Mouse (Mus musculus) hindbrain, embryonic 16.5 days (tissue): ENCODE measurements at regions not wholly inside any gene's neighbourhood (a gene's known extent, or its start where the extent isn't known, plus 50 kb on each side); places are given as distances from the start of the nearest gene placed in this dataset.

Experiments
- ATAC-seq: fragments of 200-750 bp; cut with Nextera tagmentation; 2 replicates; pipeline ENCODE4 v1.8.0; 2017; ENCODE audit warnings: moderate TSS enrichment, moderate library complexity
- H3K27ac ChIP-seq: fragments of 300-500 bp; sonication (generic); 2 replicates; pipeline ENCODE4 v1.5.1; 2014; ENCODE audit warnings: low read depth, mild to moderate bottlenecking, control low read depth, low read length, moderate library complexity
- H3K27me3 ChIP-seq: fragments of 300-500 bp; sonication (generic); replicated peaks from 2 replicates; pipeline ENCODE4 v1.6.1; 2014; ENCODE audit warnings: low read length; ENCODE audit not compliant: control insufficient read depth, insufficient read depth
- H3K36me3 ChIP-seq: fragments of 300-500 bp; sonication (generic); 2 replicates; pipeline ENCODE4 v1.6.1; 2014; ENCODE audit warnings: mild to moderate bottlenecking, low read length, moderate library complexity, mixed read lengths; ENCODE audit not compliant: control insufficient read depth, insufficient read depth
- H3K4me1 ChIP-seq: fragments of 300-500 bp; sonication (generic); 2 replicates; pipeline ENCODE4 v1.6.1; 2014; ENCODE audit warnings: low read depth, low read length; ENCODE audit not compliant: control insufficient read depth, insufficient read depth
- H3K4me2 ChIP-seq: fragments of 300-500 bp; sonication (generic); 2 replicates; pipeline ENCODE4 v1.6.1; 2014; ENCODE audit warnings: mild to moderate bottlenecking, low read length, control low read depth, moderate library complexity
- H3K4me3 ChIP-seq: fragments of 300-500 bp; sonication (generic); 2 replicates; pipeline ENCODE4 v1.5.1; 2014; ENCODE audit warnings: mild to moderate bottlenecking, low read length, control low read depth, moderate library complexity
- H3K9ac ChIP-seq: fragments of 300-500 bp; sonication (generic); 2 replicates; pipeline ENCODE4 v1.6.1; 2014; ENCODE audit warnings: low read depth, mild to moderate bottlenecking, control low read depth, low read length, moderate library complexity
- H3K9me3 ChIP-seq: fragments of 300-500 bp; sonication (generic); 2 replicates; pipeline ENCODE4 v1.6.1; 2014; ENCODE audit warnings: mild to moderate bottlenecking, low read length, moderate library complexity; ENCODE audit not compliant: control insufficient read depth
- WGBS: fragments of 180-500 bp; shearing (Covaris S2); extraction: QIAGEN DNeasy Blood & Tissue Kit; methylation state at CpG from one replicate; pipeline ENCODE4 v1.1.7; 2014; 5-methylcytosine and 5-hydroxymethylcytosine counted together

DNA sequence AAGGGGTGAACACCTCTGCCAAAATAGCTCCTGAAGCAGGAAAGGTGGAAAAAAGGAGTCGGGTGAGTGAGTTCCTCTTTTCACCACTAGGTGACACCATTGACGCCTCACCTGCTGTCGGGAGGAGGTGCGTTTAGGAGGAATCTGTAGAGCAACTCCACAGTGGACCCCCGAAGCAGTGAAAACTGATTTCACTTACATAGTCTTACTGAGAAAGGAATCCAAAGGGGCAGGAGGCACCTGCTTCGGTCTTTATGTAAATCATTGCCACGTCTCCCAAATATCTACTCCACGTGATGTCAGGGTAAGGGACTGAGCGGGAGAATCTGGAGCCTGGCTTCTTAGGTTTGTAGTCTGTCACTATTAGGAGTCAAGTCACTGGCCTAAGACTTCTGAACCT lies 220.5 kb upstream of the Ddhd1 start:
- 21% methylated on average over 9 of the region's 9 CpGs for WGBS
- Histone ChIP-seq H3K9ac (no peak overlapping the region), H3K36me3 (no peaks in the 10 kb centered on the region), H3K4me3 (peak overlapping the region; percentile 14; the same call in 1 of the 2 replicates), H3K27me3 (no peaks in the 10 kb centered on the region), H3K4me1 (no peaks in the 10 kb centered on the region), H3K27ac (no peak overlapping the region), H3K4me2 (peak overlapping the region; percentile 51), H3K9me3 (no peaks in the 10 kb centered on the region)
- peak; percentile 75; the same call in 1 of the 2 replicates for ATAC-seq

- no peak for ATAC-seq
- Histone ChIP-seq H3K9ac (no peak overlapping the region), H3K9me3 (no peaks in the 10 kb centered on the region), H3K4me3 (no peak overlapping the region), H3K4me2 (no peak overlapping the region), H3K4me1 (no peaks in the 10 kb centered on the region), H3K27me3 (no peaks in the 10 kb centered on the region), H3K27ac (no peak overlapping the region), H3K36me3 (no peaks in the 10 kb centered on the region)
- 9% methylated on average over 6 of the region's 6 CpGs for WGBS
These were observed 262.8 kb upstream of the Ddhd1 start for GRCm38 (mm10) chr14:45920783-45921182.

- Histone ChIP-seq H3K36me3 (no peaks in the 10 kb centered on the region), H3K4me1 (no peaks in the 10 kb centered on the region), H3K9ac (no peak overlapping the region), H3K4me3 (no peak overlapping the region), H3K9me3 (no peaks in the 10 kb centered on the region), H3K27me3 (no peaks in the 10 kb centered on the region), H3K27ac (no peak overlapping the region), H3K4me2 (no peak overlapping the region)
- 81% methylated on average over 2 of the region's 2 CpGs for WGBS
- ATAC-seq, result no peak
These were observed 285.6 kb upstream of the Ddhd1 start for GRCm38 (mm10) chr14:45943581-45943980.

DNA sequence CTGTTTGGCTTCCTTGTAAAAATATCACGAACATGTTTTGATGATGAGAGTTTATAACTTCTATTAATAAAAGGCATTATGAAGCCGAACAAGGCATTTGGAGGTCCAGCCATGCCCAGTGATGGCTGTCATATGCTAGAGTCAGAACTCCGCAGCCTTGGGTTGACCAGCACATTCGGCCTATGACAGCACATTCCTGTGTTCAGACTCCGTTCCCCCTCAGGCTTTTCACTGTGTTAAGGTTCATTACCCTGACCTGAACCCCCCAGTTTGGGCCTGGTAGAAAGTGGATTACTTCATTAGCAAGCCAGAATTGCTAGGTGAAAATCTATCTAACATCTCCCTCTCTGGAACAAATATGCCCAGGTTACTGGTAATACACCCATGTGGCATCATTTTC lies 286.2 kb upstream of the Ddhd1 start:
- Histone ChIP-seq H3K27me3 (no peaks in the 10 kb centered on the region), H3K4me3 (no peak overlapping the region), H3K4me2 (no peak overlapping the region), H3K4me1 (no peaks in the 10 kb centered on the region), H3K9me3 (no peaks in the 10 kb centered on the region), H3K36me3 (no peaks in the 10 kb centered on the region), H3K27ac (no peak overlapping the region), H3K9ac (no peak overlapping the region)
- WGBS, result 90% methylated on average over 5 of the region's 5 CpGs
- no peak for ATAC-seq

DNA sequence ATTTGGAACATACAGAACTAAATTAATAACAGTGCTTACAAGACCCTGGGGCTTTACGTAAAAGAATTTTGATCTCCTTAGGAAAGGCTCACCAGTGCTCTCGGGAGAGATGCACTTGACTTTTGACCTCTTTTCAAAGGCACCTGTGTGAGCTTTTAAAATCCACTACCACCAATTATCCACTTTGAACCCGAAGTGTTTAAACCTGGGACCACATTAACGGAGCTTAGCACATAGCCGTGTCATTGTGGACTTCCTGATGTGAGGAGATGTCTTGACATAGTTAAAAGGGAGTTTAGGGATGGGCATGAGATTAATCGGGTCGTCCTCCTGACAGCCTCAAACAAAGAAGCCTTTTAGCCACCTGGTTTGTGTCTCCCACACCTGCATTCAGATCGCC lies 286.6 kb upstream of the Ddhd1 start:
- Histone ChIP-seq H3K4me2 (no peak overlapping the region), H3K9me3 (no peaks in the 10 kb centered on the region), H3K27me3 (no peaks in the 10 kb centered on the region), H3K36me3 (no peaks in the 10 kb centered on the region), H3K27ac (no peak overlapping the region), H3K9ac (no peak overlapping the region), H3K4me3 (no peak overlapping the region), H3K4me1 (no peaks in the 10 kb centered on the region)
- 64% methylated on average over 8 of the region's 8 CpGs for WGBS
- no peak for ATAC-seq

- WGBS, result 86% methylated on average over 8 of the region's 8 CpGs
- no peak for ATAC-seq
These were observed 298.7 kb upstream of the Ddhd1 start for GRCm38 (mm10) chr14:45956624-45957023.

GRCm38 (mm10) chr14:45962474-45962873 lies 304.5 kb upstream of the Ddhd1 start:
- Histone ChIP-seq H3K36me3 (no peaks in the 10 kb centered on the region), H3K9ac (no peak overlapping the region), H3K4me1 (no peaks in the 10 kb centered on the region), H3K4me2 (no peak overlapping the region), H3K9me3 (no peaks in the 10 kb centered on the region), H3K27me3 (no peaks in the 10 kb centered on the region), H3K27ac (no peak overlapping the region), H3K4me3 (no peak overlapping the region)
- ATAC-seq, result no peak
- 94% methylated on average over 4 of the region's 4 CpGs for WGBS

More at GRCm38 (mm10) chr14:45956624-45957023, 298.7 kb upstream of the Ddhd1 start:
- Histone ChIP-seq H3K4me1 (no peaks in the 10 kb centered on the region), H3K4me3 (no peak overlapping the region), H3K36me3 (no peaks in the 10 kb centered on the region), H3K4me2 (no peak overlapping the region), H3K27ac (no peak overlapping the region), H3K9me3 (no peaks in the 10 kb centered on the region), H3K9ac (no peak overlapping the region), H3K27me3 (no peaks in the 10 kb centered on the region)

GRCm38 (mm10) chr14:45964043-45964442 lies 306.1 kb upstream of the Ddhd1 start:
- 82% methylated on average over 7 of the region's 7 CpGs for WGBS
- no peak for ATAC-seq
- no peak overlapping the region for H3K4me2 ChIP-seq
- no peaks in the 10 kb centered on the region for H3K4me1 ChIP-seq
- H3K27ac ChIP-seq, result no peak overlapping the region
- H3K9me3 ChIP-seq, result no peaks in the 10 kb centered on the region
- H3K9ac ChIP-seq, result no peak overlapping the region
- no peak overlapping the region for H3K4me3 ChIP-seq
- H3K36me3 ChIP-seq, result no peaks in the 10 kb centered on the region
- H3K27me3 ChIP-seq, result no peaks in the 10 kb centered on the region

DNA sequence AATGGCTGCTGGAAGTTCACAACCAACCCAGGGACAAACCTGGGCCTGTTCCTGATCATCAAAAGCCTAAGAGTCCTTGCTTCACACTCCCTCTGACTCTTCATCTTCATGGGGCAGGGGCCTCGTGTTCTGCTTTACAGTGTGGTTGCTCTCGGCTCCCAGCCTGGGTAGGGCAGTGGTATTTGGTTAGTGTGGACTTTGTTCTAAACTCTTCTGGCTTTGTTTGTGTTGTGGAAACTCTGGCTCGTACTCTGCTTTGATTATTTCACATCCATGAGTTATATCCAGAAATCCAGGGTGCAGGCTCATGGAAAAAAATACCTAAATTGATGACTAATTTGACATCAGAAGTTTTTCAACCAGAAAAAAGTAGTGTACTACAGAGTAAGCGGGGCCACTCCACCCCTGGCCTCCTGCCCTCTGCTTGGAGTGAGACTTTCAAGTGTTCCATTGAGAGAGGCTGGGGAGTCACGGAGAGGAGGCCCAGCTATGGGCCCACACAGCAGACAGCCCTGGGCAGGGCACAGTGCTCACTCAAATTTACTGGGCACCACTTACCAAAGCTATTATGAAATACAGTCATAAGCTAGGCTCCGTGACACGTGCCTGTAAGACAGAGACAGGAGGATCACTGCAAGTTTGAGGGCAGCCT lies 325.4 kb upstream of the Ddhd1 start:
- ATAC-seq, result no peak
- H3K36me3 ChIP-seq, result no peaks in the 10 kb centered on the region
- no peak overlapping the region for H3K9ac ChIP-seq
- no peaks in the 10 kb centered on the region for H3K9me3 ChIP-seq
- no peak overlapping the region for H3K4me2 ChIP-seq
- 87% methylated on average over 7 of the region's 7 CpGs for WGBS
- H3K27me3 ChIP-seq, result no peaks in the 10 kb centered on the region
- no peak overlapping the region for H3K27ac ChIP-seq
- no peaks in the 10 kb centered on the region for H3K4me1 ChIP-seq
- H3K4me3 ChIP-seq, result no peak overlapping the region
